Mouse (Mus musculus) activated CD4-positive, CD25-positive, alpha-beta regulatory T cell (primary cell): Measurements from ENCODE around the gene Tmem128. TPM values are rescaled to one million over a fixed set of nuclear protein-coding genes. Genes with fewer than 3 reads are reported as not detected.

Experiments
- polyA plus RNA-seq, 2 experiments: library from polyadenylated mRNA; unstranded; fragments of 100-300 nt; shearing (Covaris generic); gene quantifications; one replicate each; pipeline ENCODE4 v1.2.1; 2017

The Tmem128 gene
- polyA plus RNA-seq = 100 to 1,000 TPM; 129 to 144 TPM

GRCm38 (mm10) chr5:38260107-38260682 is at the start of gene Tmem128:
Gene Tmem128 (plus strand): TSS chr5:38260185.

GRCm38 (mm10) chr5:38220328-38220912 is 39.6 kb upstream of the Tmem128 start, which contains the start of the genes Zbtb49 and Lyar:
Gene Zbtb49 (minus strand): TSS chr5:38220457.
Gene Lyar (plus strand): TSS chr5:38220470.

GRCm38 (mm10) chr5:38275771-38276170 is 15.8 kb downstream of the Tmem128 start, which contains the start of gene Otop1:
Gene Otop1 (plus strand): TSS chr5:38275972.

Other genes starting within 250 kb of the Tmem128 start
- 10 to 100 TPM; 31.6 to 43.9 TPM for gene Stx18, start 221.4 kb upstream of the Tmem128 start, polyA plus RNA-seq
- gene Nsg1, start 100.3 kb upstream of the Tmem128 start, polyA plus RNA-seq = under 1 TPM; 0.38 TPM
- gene Zbtb49, start 39.7 kb upstream of the Tmem128 start, polyA plus RNA-seq = 10 to 100 TPM; 12.4 to 18.6 TPM
- 10 to 100 TPM; 43.4 to 57.6 TPM for gene Lyar, start 39.7 kb upstream of the Tmem128 start, polyA plus RNA-seq
- under 1 TPM in 1 of 2 experiments, not detected in 1; 0.20 TPM for gene Otop1, start 15.8 kb downstream of the Tmem128 start, polyA plus RNA-seq
- not detected for gene Drd5, start 59.2 kb downstream of the Tmem128 start, polyA plus RNA-seq
- gene Slc2a9, start 243.0 kb downstream of the Tmem128 start, polyA plus RNA-seq = 1 to 10 TPM; 5.6 to 7.0 TPM